Mouse (Mus musculus) midbrain, embryonic 16.5 days (tissue): Measurements from ENCODE around the gene Higd2a. TPM values are rescaled to one million over a fixed set of nuclear protein-coding genes. Genes with fewer than 3 reads are reported as not detected.
A peak's percentile ranks its signal among the peaks of the same experiment; 100 is the strongest.

Source experiments
- ATAC-seq: fragments of 200-750 bp; cut with Nextera tagmentation; 2 replicates; pipeline ENCODE4 v1.8.0; 2017; ENCODE audit warnings: moderate TSS enrichment
- H3K27ac ChIP-seq: fragments of 300-500 bp; sonication (generic); 2 replicates; pipeline ENCODE4 v1.5.1; 2014; ENCODE audit warnings: mild to moderate bottlenecking, low read length, mixed read lengths
- H3K27me3 ChIP-seq: fragments of 300-500 bp; sonication (generic); 2 replicates; pipeline ENCODE4 v1.6.1; 2014; ENCODE audit warnings: low read depth, low read length, mixed read lengths; ENCODE audit not compliant: control insufficient read depth, insufficient read depth
- H3K36me3 ChIP-seq: fragments of 300-500 bp; sonication (generic); 2 replicates; pipeline ENCODE4 v1.6.1; 2014; ENCODE audit warnings: mild to moderate bottlenecking, low read length, moderate library complexity, mixed read lengths; ENCODE audit not compliant: control insufficient read depth, insufficient read depth
- H3K4me1 ChIP-seq: fragments of 300-500 bp; sonication (generic); 2 replicates; pipeline ENCODE4 v1.6.1; 2014; ENCODE audit warnings: mild to moderate bottlenecking, low read length, mixed read lengths; ENCODE audit not compliant: control insufficient read depth, insufficient read depth
- H3K4me2 ChIP-seq: fragments of 300-500 bp; sonication (generic); 2 replicates; pipeline ENCODE4 v1.6.1; 2014; ENCODE audit warnings: mild to moderate bottlenecking, low read length, mixed read lengths
- H3K4me3 ChIP-seq: fragments of 300-500 bp; sonication (generic); 2 replicates; pipeline ENCODE4 v1.5.1; 2014; ENCODE audit warnings: low read depth, mild to moderate bottlenecking, low read length, moderate library complexity, mixed read lengths
- H3K9ac ChIP-seq: fragments of 300-500 bp; sonication (generic); 2 replicates; pipeline ENCODE4 v1.6.1; 2014; ENCODE audit warnings: low read depth, low read length, mixed read lengths
- H3K9me3 ChIP-seq: fragments of 300-500 bp; sonication (generic); replicated peaks from 2 replicates; pipeline ENCODE4 v1.6.1; 2014; ENCODE audit warnings: mild to moderate bottlenecking, low read length, mixed read lengths; ENCODE audit not compliant: control insufficient read depth, poor library complexity, severe bottlenecking
- WGBS: fragments of 180-500 bp; shearing (Covaris S2); extraction: QIAGEN DNeasy Blood & Tissue Kit; methylation state at CpG from one replicate; pipeline ENCODE4 v1.1.7; 2014; 5-methylcytosine and 5-hydroxymethylcytosine counted together
- polyA plus RNA-seq: library from polyadenylated mRNA; unstranded; fragments of >200 nt; fragmentation: Nextera tagmentation; extraction: Ambion mirVana; gene quantifications from 2 replicates; pipeline ENCODE4 v1.2.1, GENCODE M21; 2015

Gene Higd2a
- 225 and 240 TPM in 2 replicates for polyA plus RNA-seq

- WGBS, result under 1% methylated on average over 51 of the region's 51 CpGs
- peaks cover under 1% of the 10 kb centered on the region for H3K36me3 ChIP-seq
- H3K9ac ChIP-seq, result peak within 1 kb of the TSS; percentile 92
- peak within 1 kb of the TSS; percentile 93 for H3K27ac ChIP-seq
- peak within 1 kb of the TSS; percentile 66 for H3K4me2 ChIP-seq
- H3K4me1 ChIP-seq, result peaks cover 22% of the 10 kb centered on the region
- H3K9me3 ChIP-seq, result no peaks in the 10 kb centered on the region
- peak; percentile 97 for ATAC-seq
- peak within 1 kb of the TSS; percentile 85 for H3K4me3 ChIP-seq
- no peaks in the 10 kb centered on the region for H3K27me3 ChIP-seq
Observed at GRCm38 (mm10) chr13:54589996-54590951, at the start of gene Higd2a, which contains the start of gene Nop16. TSS of gene Higd2a (plus strand) at chr13:54590207. TSS of gene Nop16 (minus strand) at chr13:54590090.

- H3K9me3 ChIP-seq, result no peaks in the 10 kb centered on the region
- H3K9ac ChIP-seq, result no peak overlapping the region
- H3K4me1 ChIP-seq, result no peaks in the 10 kb centered on the region
- no peak overlapping the region for H3K4me2 ChIP-seq
- H3K36me3 ChIP-seq, result peaks cover 46% of the 10 kb centered on the region
- no peaks in the 10 kb centered on the region for H3K27me3 ChIP-seq
- H3K4me3 ChIP-seq, result no peak overlapping the region
- H3K27ac ChIP-seq, result no peak overlapping the region
- WGBS, result 83% methylated on average over 7 of the region's 7 CpGs
- ATAC-seq, result no peak
Observed at GRCm38 (mm10) chr13:54548036-54548435, 42.0 kb upstream of the Higd2a start.

- no peak overlapping the region for H3K4me3 ChIP-seq
- 92% methylated on average over 9 of the region's 9 CpGs for WGBS
Observed at GRCm38 (mm10) chr13:54556176-54556575, 33.8 kb upstream of the Higd2a start.

GRCm38 (mm10) chr13:54556796-54557195 lies 33.2 kb upstream of the Higd2a start:
- H3K4me1 ChIP-seq, result no peaks in the 10 kb centered on the region
- H3K27me3 ChIP-seq, result no peaks in the 10 kb centered on the region
- WGBS, result 87% methylated on average over 3 of the region's 3 CpGs

More at GRCm38 (mm10) chr13:54556176-54556575, 33.8 kb upstream of the Higd2a start:
- Histone ChIP-seq H3K9me3 (no peaks in the 10 kb centered on the region), H3K4me2 (no peak overlapping the region), H3K36me3 (peaks cover 53% of the 10 kb centered on the region), H3K27ac (no peak overlapping the region), H3K4me1 (no peaks in the 10 kb centered on the region), H3K9ac (no peak overlapping the region), H3K27me3 (no peaks in the 10 kb centered on the region)
- ATAC-seq, result no peak

GRCm38 (mm10) chr13:54557652-54558051 lies 32.4 kb upstream of the Higd2a start:
- 92% methylated on average over 1 of the region's 1 CpGs for WGBS
- Histone ChIP-seq H3K27me3 (no peaks in the 10 kb centered on the region), H3K4me1 (no peaks in the 10 kb centered on the region), H3K27ac (no peak overlapping the region), H3K9ac (no peak overlapping the region), H3K36me3 (peaks cover 45% of the 10 kb centered on the region), H3K9me3 (no peaks in the 10 kb centered on the region), H3K4me2 (no peak overlapping the region), H3K4me3 (no peak overlapping the region)
- ATAC-seq, result no peak

More at GRCm38 (mm10) chr13:54556796-54557195, 33.2 kb upstream of the Higd2a start:
- Histone ChIP-seq H3K9ac (no peak overlapping the region), H3K4me3 (no peak overlapping the region), H3K27ac (no peak overlapping the region), H3K9me3 (no peaks in the 10 kb centered on the region), H3K36me3 (peaks cover 52% of the 10 kb centered on the region), H3K4me2 (no peak overlapping the region)
- ATAC-seq, result no peak

- H3K27ac ChIP-seq, result no peak overlapping the region
- peaks cover 36% of the 10 kb centered on the region for H3K36me3 ChIP-seq
- H3K4me2 ChIP-seq, result no peak overlapping the region
- H3K9me3 ChIP-seq, result no peaks in the 10 kb centered on the region
- H3K27me3 ChIP-seq, result no peaks in the 10 kb centered on the region
- ATAC-seq, result no peak
- peaks cover 8% of the 10 kb centered on the region for H3K4me1 ChIP-seq
- no peak overlapping the region for H3K9ac ChIP-seq
- H3K4me3 ChIP-seq, result no peak overlapping the region
- 98% methylated on average over 2 of the region's 2 CpGs for WGBS
Observed at GRCm38 (mm10) chr13:54559656-54560055, 30.4 kb upstream of the Higd2a start.

- Histone ChIP-seq H3K27me3 (no peaks in the 10 kb centered on the region), H3K9ac (no peak overlapping the region), H3K27ac (no peak overlapping the region), H3K4me3 (no peak overlapping the region), H3K4me2 (no peak overlapping the region), H3K4me1 (peaks cover 10% of the 10 kb centered on the region), H3K9me3 (no peaks in the 10 kb centered on the region), H3K36me3 (peaks cover 35% of the 10 kb centered on the region)
- 94% methylated on average over 7 of the region's 7 CpGs for WGBS
- ATAC-seq, result no peak
Observed at GRCm38 (mm10) chr13:54560608-54561007, 29.4 kb upstream of the Higd2a start.

- no peaks in the 10 kb centered on the region for H3K9me3 ChIP-seq
- no peaks in the 10 kb centered on the region for H3K27me3 ChIP-seq
- H3K27ac ChIP-seq, result no peak overlapping the region
- peaks cover 10% of the 10 kb centered on the region for H3K4me1 ChIP-seq
- ATAC-seq, result no peak
- H3K4me2 ChIP-seq, result no peak overlapping the region
- WGBS, result 81% methylated on average over 7 of the region's 7 CpGs
- H3K4me3 ChIP-seq, result no peak overlapping the region
- no peak overlapping the region for H3K9ac ChIP-seq
- H3K36me3 ChIP-seq, result peaks cover 29% of the 10 kb centered on the region
Observed at GRCm38 (mm10) chr13:54562562-54562961, 27.4 kb upstream of the Higd2a start.
